Mouse (Mus musculus): ENCODE measurements around the gene Wnk2. TPM values are rescaled to one million over a fixed set of nuclear protein-coding genes. Genes with fewer than 3 reads are reported as not detected.

Wnk2 gene
- polyA plus RNA-seq, 1 experiment from 2014 or later = 0.09 TPM

- H3K36me3 ChIP-seq = no peaks in the 10 kb centered on the region
- no peaks in the 10 kb centered on the region for H3K9me3 ChIP-seq (replicated peaks)
- H3K27ac ChIP-seq = no peak overlapping the region
- no peak overlapping the region for H3K9ac ChIP-seq
- no peak overlapping the region for H3K4me3 ChIP-seq (replicated peaks)
- ATAC-seq (ENCODE audit: low read depth) = peak; percentile 62; the same call in 1 of the 2 replicates
- H3K4me1 ChIP-seq (replicated peaks) = 0 out of 2 replicates have a peak, but pooled peaks cover 2% of the 10 kb centered on the region
- H3K27me3 ChIP-seq = no peaks in the 10 kb centered on the region; the same call in 1 of the 2 replicates
- 2% methylated on average over 12 of the region's 12 CpGs for WGBS (ENCODE audit: insufficient replicate concordance)
- DNase-seq = peak; percentile 56
- no peak overlapping the region for H3K4me2 ChIP-seq
Measured at GRCm38 (mm10) chr13:49172971-49173596, 25.3 kb upstream of the Wnk2 start.

- Histone ChIP-seq H3K36me3 (no peaks in the 10 kb centered on the region), H3K27ac (no peak overlapping the region), H3K4me3 (replicated peaks) (no peak overlapping the region), H3K27me3 (no peaks in the 10 kb centered on the region; the same call in 1 of the 2 replicates), H3K9me3 (replicated peaks) (no peaks in the 10 kb centered on the region), H3K9ac (no peak overlapping the region), H3K4me2 (no peak overlapping the region), H3K4me1 (replicated peaks) (0 out of 2 replicates have a peak, but pooled peaks cover 2% of the 10 kb centered on the region)
- 78% methylated on average over 7 of the region's 7 CpGs for WGBS (ENCODE audit: insufficient replicate concordance)
- no peak for DNase-seq
- no peak for ATAC-seq (ENCODE audit: low read depth)
Measured at GRCm38 (mm10) chr13:49172335-49172734, 24.5 kb upstream of the Wnk2 start.

GRCm38 (mm10) chr13:49171729-49172128, 23.9 kb upstream of the Wnk2 start:
- Histone ChIP-seq H3K9ac (no peak overlapping the region), H3K9me3 (replicated peaks) (no peaks in the 10 kb centered on the region), H3K27ac (no peak overlapping the region), H3K4me3 (replicated peaks) (no peak overlapping the region), H3K27me3 (no peaks in the 10 kb centered on the region; the same call in 1 of the 2 replicates), H3K4me2 (no peak overlapping the region), H3K36me3 (no peaks in the 10 kb centered on the region), H3K4me1 (replicated peaks) (0 out of 2 replicates have a peak, but pooled peaks cover 2% of the 10 kb centered on the region)
- DNase-seq = no peak
- WGBS (ENCODE audit: insufficient replicate concordance) = 14% methylated on average over 1 of the region's 1 CpGs
- ATAC-seq (ENCODE audit: low read depth) = no peak

GRCm38 (mm10) chr13:49170623-49171022, 22.8 kb upstream of the Wnk2 start:
- ATAC-seq (ENCODE audit: low read depth) (no peak), DNase-seq (no peak)
- WGBS (ENCODE audit: insufficient replicate concordance) = 79% methylated on average over 11 of the region's 11 CpGs
- H3K9ac ChIP-seq = no peak overlapping the region
- H3K4me2 ChIP-seq = no peak overlapping the region
- no peak overlapping the region for H3K27ac ChIP-seq
- H3K27me3 ChIP-seq = no peaks in the 10 kb centered on the region; the same call in 1 of the 2 replicates
- 0 out of 2 replicates have a peak, but pooled peaks cover 2% of the 10 kb centered on the region for H3K4me1 ChIP-seq (replicated peaks)
- H3K4me3 ChIP-seq (replicated peaks) = no peak overlapping the region
- H3K9me3 ChIP-seq (replicated peaks) = no peaks in the 10 kb centered on the region
- H3K36me3 ChIP-seq = no peaks in the 10 kb centered on the region

GRCm38 (mm10) chr13:49169448-49170207, 21.8 kb upstream of the Wnk2 start:
- ATAC-seq (ENCODE audit: low read depth) = 0 out of 2 replicates have a peak, but pooled peaks have one; percentile 26
- H3K36me3 ChIP-seq = no peaks in the 10 kb centered on the region

GRCm38 (mm10) chr13:49167081-49167480, 19.3 kb upstream of the Wnk2 start:
- Histone ChIP-seq H3K9ac (no peak overlapping the region), H3K36me3 (no peaks in the 10 kb centered on the region), H3K9me3 (replicated peaks) (no peaks in the 10 kb centered on the region), H3K4me1 (replicated peaks) (no peaks in the 10 kb centered on the region), H3K4me2 (no peak overlapping the region), H3K4me3 (replicated peaks) (no peak overlapping the region), H3K27me3 (peaks cover 9% of the 10 kb centered on the region), H3K27ac (no peak overlapping the region)
- DNase-seq = no peak
- 49% methylated on average over 9 of the region's 9 CpGs for WGBS (ENCODE audit: insufficient replicate concordance)
- no peak for ATAC-seq (ENCODE audit: low read depth)

More at GRCm38 (mm10) chr13:49169448-49170207, 21.8 kb upstream of the Wnk2 start:
- peak; percentile 46 for DNase-seq
- 17% methylated on average over 17 of the region's 17 CpGs for WGBS (ENCODE audit: insufficient replicate concordance)
- Histone ChIP-seq H3K4me1 (replicated peaks) (0 out of 2 replicates have a peak, but pooled peaks cover 2% of the 10 kb centered on the region), H3K9ac (no peak overlapping the region), H3K27me3 (peaks cover 3% of the 10 kb centered on the region; the same call in 1 of the 2 replicates), H3K27ac (no peak overlapping the region), H3K4me2 (no peak overlapping the region), H3K9me3 (replicated peaks) (no peaks in the 10 kb centered on the region), H3K4me3 (replicated peaks) (no peak overlapping the region)

- Histone ChIP-seq H3K4me3 (replicated peaks) (no peak overlapping the region), H3K9me3 (replicated peaks) (no peaks in the 10 kb centered on the region), H3K36me3 (no peaks in the 10 kb centered on the region), H3K27ac (no peak overlapping the region), H3K4me1 (replicated peaks) (no peaks in the 10 kb centered on the region), H3K4me2 (no peak overlapping the region), H3K9ac (no peak overlapping the region), H3K27me3 (peaks cover 15% of the 10 kb centered on the region)
- 8% methylated on average over 7 of the region's 7 CpGs for WGBS (ENCODE audit: insufficient replicate concordance)
- DNase-seq = no peak
- no peak for ATAC-seq (ENCODE audit: low read depth)
Measured at GRCm38 (mm10) chr13:49163645-49164044, 15.8 kb upstream of the Wnk2 start.

- Histone ChIP-seq H3K4me2 (no peak overlapping the region), H3K4me3 (replicated peaks) (no peak overlapping the region), H3K9ac (no peak overlapping the region), H3K36me3 (no peaks in the 10 kb centered on the region), H3K27me3 (peaks cover 15% of the 10 kb centered on the region), H3K27ac (no peak overlapping the region), H3K4me1 (replicated peaks) (no peaks in the 10 kb centered on the region), H3K9me3 (replicated peaks) (no peaks in the 10 kb centered on the region)
- ATAC-seq (ENCODE audit: low read depth) (no peak), DNase-seq (no peak)
- WGBS (ENCODE audit: insufficient replicate concordance) = 12% methylated on average over 4 of the region's 4 CpGs
Measured at GRCm38 (mm10) chr13:49162722-49163121, 14.9 kb upstream of the Wnk2 start.

- Histone ChIP-seq H3K4me1 (replicated peaks) (no peaks in the 10 kb centered on the region), H3K9ac (no peak overlapping the region), H3K4me3 (replicated peaks) (no peak overlapping the region), H3K4me2 (no peak overlapping the region), H3K9me3 (replicated peaks) (no peaks in the 10 kb centered on the region), H3K27ac (no peak overlapping the region), H3K27me3 (peaks cover 15% of the 10 kb centered on the region), H3K36me3 (no peaks in the 10 kb centered on the region)
- WGBS (ENCODE audit: insufficient replicate concordance) = 21% methylated on average over 2 of the region's 2 CpGs
- no peak for ATAC-seq (ENCODE audit: low read depth)
- no peak for DNase-seq
Measured at GRCm38 (mm10) chr13:49161236-49161635, 13.4 kb upstream of the Wnk2 start.

- ATAC-seq (ENCODE audit: low read depth) = no peak
Measured at GRCm38 (mm10) chr13:49158040-49158713, 10.4 kb upstream of the Wnk2 start.

GRCm38 (mm10) chr13:49156645-49157044, 8.8 kb upstream of the Wnk2 start:
- Histone ChIP-seq H3K27ac (no peak overlapping the region), H3K27me3 (peaks cover 9% of the 10 kb centered on the region), H3K9me3 (replicated peaks) (no peaks in the 10 kb centered on the region), H3K4me3 (replicated peaks) (no peak overlapping the region), H3K9ac (no peak overlapping the region), H3K36me3 (no peaks in the 10 kb centered on the region), H3K4me1 (replicated peaks) (no peaks in the 10 kb centered on the region), H3K4me2 (no peak overlapping the region)
- no peak for DNase-seq
- 54% methylated on average over 4 of the region's 4 CpGs for WGBS (ENCODE audit: insufficient replicate concordance)
- ATAC-seq (ENCODE audit: low read depth) = no peak

More at GRCm38 (mm10) chr13:49158040-49158713, 10.4 kb upstream of the Wnk2 start:
- no peak overlapping the region for H3K9ac ChIP-seq
- peaks cover 13% of the 10 kb centered on the region for H3K27me3 ChIP-seq
- no peaks in the 10 kb centered on the region for H3K9me3 ChIP-seq (replicated peaks)
- WGBS (ENCODE audit: insufficient replicate concordance) = 57% methylated on average over 10 of the region's 10 CpGs
- H3K4me2 ChIP-seq = no peak overlapping the region
- H3K36me3 ChIP-seq = no peaks in the 10 kb centered on the region
- H3K4me3 ChIP-seq (replicated peaks) = no peak overlapping the region
- DNase-seq = no peak
- no peak overlapping the region for H3K27ac ChIP-seq
- no peaks in the 10 kb centered on the region for H3K4me1 ChIP-seq (replicated peaks)

Data from liver, embryonic 13.5 days (tissue).